20 mouse cellular contexts compared by ENCODE assay signal in genomic region chr1:20969642-20970041, GRCm38 (mm10).
"Had no signal": no experiment of that assay in that cellular context is flagged by ENCODE, and none has a peak within 500 bp of the region (broad histone marks: within the 10 kb centered on the region; RNA-seq: fewer than 3 reads in every experiment).

No protein-coding gene starts in this region.

- H3K4me3 ChIP-seq: midbrain, embryonic 10.5 days; myocyte; neural tube, embryonic 13.5 days; neural tube, embryonic 15.5 days; stomach, embryonic 15.5 days had no signal

- DNase-seq: lung, adult 18-20 months; lung, embryonic 14.5 days; lung, postnatal 10 days; lung, postnatal 4 days; midbrain, embryonic 14.5 days; retina, postnatal 1 day; right cerebral cortex, adult 18-20 months; right cerebral cortex, postnatal 25 days; right cerebral cortex, postnatal 4 days; spleen, adult 18-20 months; thymus, adult 2 months; thymus, postnatal 36 days had no signal

- H3K9ac ChIP-seq: liver, embryonic 14.5 days; lung, embryonic 14.5 days; neural tube, embryonic 13.5 days; neural tube, embryonic 15.5 days; stomach, embryonic 15.5 days had no signal

- H3K9me3 ChIP-seq: midbrain, embryonic 10.5 days; neural tube, embryonic 13.5 days; neural tube, embryonic 15.5 days; stomach, embryonic 15.5 days had no signal

- H3K27me3 ChIP-seq: neural tube, embryonic 13.5 days; neural tube, embryonic 15.5 days; stomach, embryonic 15.5 days had no signal

- H3K4me2 ChIP-seq: lung, embryonic 14.5 days; neural tube, embryonic 13.5 days; neural tube, embryonic 15.5 days; stomach, embryonic 15.5 days had no signal

- H3K36me3 ChIP-seq: midbrain, embryonic 10.5 days; neural tube, embryonic 13.5 days; neural tube, embryonic 15.5 days; stomach, embryonic 15.5 days had no signal

- H3K4me1 ChIP-seq: midbrain, embryonic 10.5 days; neural tube, embryonic 13.5 days; neural tube, embryonic 15.5 days; stomach, embryonic 15.5 days had no signal

- H3K27ac ChIP-seq: liver, embryonic 14.5 days; midbrain, embryonic 10.5 days; neural tube, embryonic 13.5 days; neural tube, embryonic 15.5 days; stomach, embryonic 15.5 days; stomach, postnatal 0 days had no signal

- ATAC-seq: midbrain, embryonic 16.5 days had no signal
